Mouse (Mus musculus) stomach, embryonic 16.5 days (tissue): ENCODE measurements around the gene Maml3. TPM values are rescaled to one million over a fixed set of nuclear protein-coding genes. Genes with fewer than 3 reads are reported as not detected.

Experiments
- ATAC-seq: fragments of 200-750 bp; cut with Nextera tagmentation; 2 replicates; pipeline ENCODE4 v1.8.0; 2017; ENCODE audit warnings: moderate number of reproducible peaks, moderate TSS enrichment; ENCODE audit not compliant: insufficient read depth, low FRiP score
- H3K27ac ChIP-seq: fragments of 300-500 bp; sonication (generic); 2 replicates; pipeline ENCODE4 v1.5.1; 2014; ENCODE audit warnings: low read length
- H3K27me3 ChIP-seq: fragments of 300-500 bp; sonication (generic); 2 replicates; pipeline ENCODE4 v1.6.1; 2014; ENCODE audit warnings: low read length, control low read depth, mixed read lengths; ENCODE audit not compliant: control insufficient read depth, insufficient read depth
- H3K36me3 ChIP-seq: fragments of 300-500 bp; sonication (generic); 2 replicates; pipeline ENCODE4 v1.6.1; 2014; ENCODE audit warnings: low read length; ENCODE audit not compliant: control insufficient read depth, insufficient read depth
- H3K4me1 ChIP-seq: fragments of 300-500 bp; sonication (generic); 2 replicates; pipeline ENCODE4 v1.6.1; 2014; ENCODE audit warnings: low read length, control low read depth, mixed read lengths; ENCODE audit not compliant: control insufficient read depth, insufficient read depth
- H3K4me2 ChIP-seq: fragments of 300-500 bp; sonication (generic); 2 replicates; pipeline ENCODE4 v1.6.1; 2014; ENCODE audit warnings: low read depth, low read length, mixed read lengths
- H3K4me3 ChIP-seq: fragments of 300-500 bp; sonication (generic); replicated peaks from 2 replicates; pipeline ENCODE4 v1.5.1; 2014; ENCODE audit warnings: mild to moderate bottlenecking, low read length
- H3K9ac ChIP-seq: fragments of 300-500 bp; sonication (generic); 2 replicates; pipeline ENCODE4 v1.6.1; 2014; ENCODE audit warnings: low read length
- H3K9me3 ChIP-seq: fragments of 300-500 bp; sonication (generic); replicated peaks from 2 replicates; pipeline ENCODE4 v1.6.1; 2016; ENCODE audit warnings: low read length, control low read depth; ENCODE audit not compliant: control insufficient read depth
- WGBS: fragments of 180-500 bp; shearing (Covaris S2); extraction: QIAGEN DNeasy Blood & Tissue Kit; methylation state at CpG from one replicate; pipeline ENCODE4 v1.1.7; 2014; 5-methylcytosine and 5-hydroxymethylcytosine counted together
- polyA plus RNA-seq: library from polyadenylated mRNA; unstranded; fragments of >200 nt; fragmentation: Nextera tagmentation; extraction: Ambion mirVana; gene quantifications from 2 replicates; pipeline ENCODE4 v1.2.1, GENCODE M21; 2015

The Maml3 gene
- polyA plus RNA-seq, 1 experiment from 2014 or later, result 5.0 TPM

DNA sequence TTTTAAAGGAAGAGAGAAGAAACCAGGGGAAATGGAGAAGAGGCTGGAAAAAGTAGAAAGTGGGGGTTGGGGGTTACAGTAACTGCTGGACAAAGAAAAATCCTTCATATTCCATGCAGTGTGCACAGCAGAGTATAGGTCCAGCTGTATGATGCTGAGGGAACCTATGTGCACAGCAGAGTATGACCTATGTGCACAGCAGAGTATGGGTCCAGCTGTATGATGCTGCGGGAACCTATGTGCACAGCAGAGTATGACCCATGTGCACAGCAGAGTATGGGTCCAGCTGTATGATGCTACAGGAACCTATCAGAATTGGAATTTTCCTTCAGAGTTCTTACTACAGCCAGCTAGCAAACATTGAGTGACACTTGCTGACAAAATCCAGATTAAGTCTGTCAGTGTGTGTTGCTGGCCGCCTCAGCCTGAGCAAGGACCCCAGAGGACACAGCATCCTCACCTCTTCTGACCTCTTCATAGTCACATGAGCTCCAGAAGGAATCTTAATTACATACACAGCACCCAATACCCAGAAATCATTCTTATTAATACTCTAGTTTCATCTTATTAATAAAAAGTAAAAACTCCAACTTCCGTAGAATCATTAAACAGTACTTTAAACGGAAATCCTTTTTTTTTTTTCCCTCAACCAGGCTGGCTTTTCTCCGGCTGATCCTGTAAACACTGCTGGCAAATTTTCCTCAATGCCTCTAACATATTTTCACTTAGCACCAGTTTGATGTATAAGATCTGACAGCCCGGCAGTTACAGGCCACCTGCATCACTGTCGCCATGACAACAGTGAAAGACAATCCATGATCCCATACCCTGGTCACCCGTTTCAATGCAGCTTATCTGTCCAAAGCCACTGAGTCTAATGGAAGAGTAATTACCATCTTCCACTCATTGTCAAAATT is 43.1 kb downstream of the Maml3 start:
- Histone ChIP-seq H3K4me2 (no peak overlapping the region), H3K9me3 (no peaks in the 10 kb centered on the region)
- 35% methylated on average over 8 of the region's 8 CpGs for whole genome bisulfite sequencing

GRCm38 (mm10) chr3:52060886-52061285 is 44.0 kb downstream of the Maml3 start:
- 84% methylated on average over 7 of the region's 7 CpGs for WGBS
- no peak overlapping the region for H3K4me3 ChIP-seq
- no peaks in the 10 kb centered on the region for H3K9me3 ChIP-seq

More for the DNA sequence above, 43.1 kb downstream of the Maml3 start:
- Histone ChIP-seq H3K9ac (no peak overlapping the region), H3K4me1 (no peaks in the 10 kb centered on the region; the same call in 1 of the 2 replicates), H3K27me3 (no peaks in the 10 kb centered on the region), H3K27ac (no peak overlapping the region), H3K4me3 (no peak overlapping the region), H3K36me3 (no peaks in the 10 kb centered on the region)
- ATAC-seq, result no peak

DNA sequence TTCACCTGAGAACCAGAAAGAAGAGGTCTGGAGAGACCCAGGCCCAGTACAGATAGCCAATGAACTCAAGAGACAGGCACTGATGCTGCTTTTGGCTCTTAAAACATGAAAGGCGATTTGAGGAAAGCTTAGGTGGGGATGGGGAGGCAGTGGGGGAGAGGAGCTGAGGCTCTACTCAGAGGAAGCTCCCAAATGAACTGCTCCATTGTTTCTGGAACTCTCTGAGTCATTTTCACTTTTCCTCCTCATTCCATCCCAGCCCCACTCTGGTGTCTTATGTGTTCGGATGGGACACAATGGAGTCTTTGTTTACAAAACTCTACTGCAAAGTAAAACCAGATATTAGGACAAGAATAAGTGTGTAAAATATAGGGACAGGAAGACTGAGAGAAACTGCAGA is 53.1 kb downstream of the Maml3 start:
- no peaks in the 10 kb centered on the region for H3K36me3 ChIP-seq
- 63% methylated on average over 2 of the region's 2 CpGs for WGBS
- H3K4me1 ChIP-seq, result peaks cover 9% of the 10 kb centered on the region
- no peak overlapping the region for H3K4me3 ChIP-seq
- H3K27ac ChIP-seq, result no peak overlapping the region
- H3K9ac ChIP-seq, result no peak overlapping the region
- H3K4me2 ChIP-seq, result no peak overlapping the region
- H3K27me3 ChIP-seq, result no peaks in the 10 kb centered on the region
- no peak for ATAC-seq
- no peaks in the 10 kb centered on the region for H3K9me3 ChIP-seq

More at GRCm38 (mm10) chr3:52060886-52061285, 44.0 kb downstream of the Maml3 start:
- H3K27me3 ChIP-seq, result no peaks in the 10 kb centered on the region
- H3K9ac ChIP-seq, result no peak overlapping the region
- H3K36me3 ChIP-seq, result no peaks in the 10 kb centered on the region
- no peaks in the 10 kb centered on the region; the same call in 1 of the 2 replicates for H3K4me1 ChIP-seq
- no peak overlapping the region for H3K4me2 ChIP-seq
- no peak overlapping the region for H3K27ac ChIP-seq
- no peak for ATAC-seq

DNA sequence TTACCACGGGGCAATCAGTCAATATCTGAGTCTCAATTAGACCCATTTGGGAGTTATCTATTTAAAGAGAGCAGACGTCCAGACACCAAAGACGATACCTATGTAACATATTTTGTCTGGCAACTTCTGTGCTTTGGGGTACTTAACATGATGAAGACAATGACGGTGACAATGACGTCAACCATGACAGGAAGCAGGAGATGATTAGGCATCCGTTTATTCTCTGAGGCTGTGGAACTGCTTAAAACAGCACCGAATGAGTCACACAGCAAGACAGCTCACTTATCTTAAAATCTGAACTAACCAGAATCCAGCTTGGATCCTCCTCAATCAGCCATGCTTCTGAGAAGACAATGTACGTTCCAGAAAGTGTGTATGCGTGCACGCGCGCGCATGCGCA is 56.8 kb downstream of the Maml3 start:
- Histone ChIP-seq H3K27me3 (no peaks in the 10 kb centered on the region), H3K4me3 (no peak overlapping the region), H3K9me3 (no peaks in the 10 kb centered on the region), H3K9ac (no peak overlapping the region), H3K27ac (peak overlapping the region; percentile 96; the same call in 1 of the 2 replicates), H3K4me2 (no peak overlapping the region), H3K4me1 (peaks cover 38% of the 10 kb centered on the region), H3K36me3 (no peaks in the 10 kb centered on the region)
- ATAC-seq, result no peak
- 68% methylated on average over 14 of the region's 14 CpGs for WGBS

- H3K27ac ChIP-seq, result peak overlapping the region; percentile 96
- no peaks in the 10 kb centered on the region for H3K9me3 ChIP-seq
- 78% methylated on average over 8 of the region's 8 CpGs for WGBS
- H3K36me3 ChIP-seq, result no peaks in the 10 kb centered on the region
- peaks cover 38% of the 10 kb centered on the region for H3K4me1 ChIP-seq
- peak overlapping the region; percentile 66; the same call in 1 of the 2 replicates for H3K4me2 ChIP-seq
- H3K27me3 ChIP-seq, result no peaks in the 10 kb centered on the region
- peak overlapping the region; percentile 9; the same call in 1 of the 2 replicates for H3K9ac ChIP-seq
- no peak overlapping the region for H3K4me3 ChIP-seq
- no peak for ATAC-seq
Observed at GRCm38 (mm10) chr3:52047537-52047936, 57.3 kb downstream of the Maml3 start.

DNA sequence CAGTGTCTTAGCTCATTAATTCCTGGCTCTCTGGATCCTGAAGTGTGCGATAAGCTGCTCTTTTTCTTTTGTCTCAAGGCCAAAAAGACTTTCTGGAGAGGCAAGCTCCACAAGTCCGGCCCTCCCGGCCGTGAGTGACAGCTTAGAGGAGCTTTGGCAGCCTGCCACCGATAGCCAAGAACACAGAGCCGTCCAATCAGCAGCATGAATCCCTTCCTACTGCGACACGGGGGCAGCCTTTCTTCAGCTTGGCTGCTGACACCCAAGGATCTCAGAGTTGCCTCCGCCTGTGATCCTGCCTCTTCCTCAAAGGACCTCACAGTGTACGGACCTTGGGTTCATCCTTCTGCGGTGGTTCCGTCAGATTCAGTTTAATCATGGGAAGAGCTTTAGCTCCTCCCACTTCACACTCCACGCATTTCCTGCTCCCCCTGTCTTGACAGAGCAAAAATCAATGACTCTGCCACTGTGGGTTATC is 57.9 kb downstream of the Maml3 start:
- H3K4me3 ChIP-seq, result peak overlapping the region; percentile 37

GRCm38 (mm10) chr3:52046027-52046700 is 58.7 kb downstream of the Maml3 start:
- WGBS, result 8% methylated on average over 20 of the region's 20 CpGs
- H3K36me3 ChIP-seq, result no peaks in the 10 kb centered on the region
- H3K27ac ChIP-seq, result peak overlapping the region; percentile 96
- H3K27me3 ChIP-seq, result no peaks in the 10 kb centered on the region
- peak overlapping the region; percentile 38 for H3K9ac ChIP-seq
- H3K4me2 ChIP-seq, result peak overlapping the region; percentile 66
- peak; percentile 80 for ATAC-seq
- H3K4me3 ChIP-seq, result peak overlapping the region; percentile 37
- H3K9me3 ChIP-seq, result no peaks in the 10 kb centered on the region
- H3K4me1 ChIP-seq, result peaks cover 38% of the 10 kb centered on the region

More for the DNA sequence above, 57.9 kb downstream of the Maml3 start:
- ATAC-seq, result peak; percentile 90
- no peaks in the 10 kb centered on the region for H3K36me3 ChIP-seq
- WGBS, result 0% methylated on average over 13 of the region's 13 CpGs
- H3K27me3 ChIP-seq, result no peaks in the 10 kb centered on the region
- H3K9ac ChIP-seq, result peak overlapping the region; percentile 38
- H3K4me2 ChIP-seq, result peak overlapping the region; percentile 66
- peak overlapping the region; percentile 96 for H3K27ac ChIP-seq
- H3K4me1 ChIP-seq, result peaks cover 38% of the 10 kb centered on the region
- no peaks in the 10 kb centered on the region for H3K9me3 ChIP-seq

- H3K36me3 ChIP-seq, result no peaks in the 10 kb centered on the region
- no peaks in the 10 kb centered on the region for H3K27me3 ChIP-seq
- H3K27ac ChIP-seq, result peak overlapping the region; percentile 96
- no peak for ATAC-seq
- WGBS, result 19% methylated on average over 6 of the region's 6 CpGs
- H3K4me3 ChIP-seq, result no peak overlapping the region; the same call in 1 of the 2 replicates
- H3K4me1 ChIP-seq, result peaks cover 38% of the 10 kb centered on the region
- peak overlapping the region; percentile 66 for H3K4me2 ChIP-seq
- H3K9me3 ChIP-seq, result no peaks in the 10 kb centered on the region
- H3K9ac ChIP-seq, result peak overlapping the region; percentile 38
Observed at GRCm38 (mm10) chr3:52045221-52045641, 59.6 kb downstream of the Maml3 start.

GRCm38 (mm10) chr3:52044651-52045050 is 60.2 kb downstream of the Maml3 start:
- H3K27me3 ChIP-seq, result no peaks in the 10 kb centered on the region
- H3K4me3 ChIP-seq, result no peak overlapping the region
- ATAC-seq, result no peak
- peak overlapping the region; percentile 66 for H3K4me2 ChIP-seq
- no peaks in the 10 kb centered on the region for H3K36me3 ChIP-seq
- peak overlapping the region; percentile 38 for H3K9ac ChIP-seq
- peaks cover 38% of the 10 kb centered on the region for H3K4me1 ChIP-seq
- 19% methylated on average over 14 of the region's 14 CpGs for WGBS
- H3K27ac ChIP-seq, result peak overlapping the region; percentile 96
- no peaks in the 10 kb centered on the region for H3K9me3 ChIP-seq
